Mouse (Mus musculus) spleen, adult 2 months (tissue): ENCODE measurements around the gene Ptpn13. TPM values are rescaled to one million over a fixed set of nuclear protein-coding genes. Genes with fewer than 3 reads are reported as not detected.

Experiments
- DNase-seq, 2 experiments: peaks; one replicate each; pipeline versions ENCODE4 v3.0.0 to v3.0.0-alpha.2; 2012 to 2021; ENCODE audit warnings: low spot score in 2 of 2, low read depth in 1 of 2
- H3K27ac ChIP-seq: fragments of 200-500 bp; 2 replicates; pipeline ENCODE4 v1.5.1; 2012; ENCODE audit warnings: low read length, inconsistent platforms; ENCODE audit not compliant: insufficient read depth
- H3K27me3 ChIP-seq: fragments of 200-500 bp; 2 replicates; pipeline ENCODE4 v1.6.1; 2012; ENCODE audit warnings: mild to moderate bottlenecking, moderate library complexity, low read length, inconsistent platforms; ENCODE audit not compliant: control insufficient read depth, insufficient read depth
- H3K36me3 ChIP-seq: fragments of 200-500 bp; 2 replicates; pipeline ENCODE4 v1.6.1; 2012; ENCODE audit warnings: mild to moderate bottlenecking, low read length, inconsistent platforms; ENCODE audit not compliant: control insufficient read depth, insufficient read depth
- H3K4me1 ChIP-seq: fragments of 200-500 bp; 2 replicates; pipeline ENCODE4 v1.6.1; 2011; ENCODE audit warnings: inconsistent platforms; ENCODE audit not compliant: control insufficient read depth, insufficient read depth, insufficient read length
- H3K4me3 ChIP-seq: fragments of 200-500 bp; 2 replicates; pipeline ENCODE4 v1.5.1; 2011; ENCODE audit warnings: mild to moderate bottlenecking, inconsistent platforms; ENCODE audit not compliant: insufficient read depth, insufficient read length; ENCODE audit errors: extremely low read depth
- CTCF ChIP-seq: fragments of 200-500 bp; IDR thresholded peaks from 2 replicates; pipeline ENCODE4 v1.5.1; 2011; ENCODE audit warnings: mild to moderate bottlenecking, inconsistent platforms; ENCODE audit not compliant: insufficient read depth, insufficient read length, insufficient replicate concordance; ENCODE audit errors: extremely low read depth
- POLR2A ChIP-seq: fragments of 200-500 bp; IDR thresholded peaks from 2 replicates; pipeline ENCODE4 v1.6.1; 2011; ENCODE audit warnings: low read depth, low read length, inconsistent platforms
- WGBS: fragments of 180-500 bp; shearing (Covaris S2); methylation state at CpG from one replicate; pipeline ENCODE4 v1.1.7; 2018; 5-methylcytosine and 5-hydroxymethylcytosine counted together
- polyA plus RNA-seq: library from polyadenylated mRNA; depleted of rRNA; stranded (reverse); fragments of >200 nt; gene quantifications from 2 replicates; pipeline ENCODE4 v1.2.3, GENCODE M21; 2012

Gene Ptpn13
- polyA plus RNA-seq, 1 experiment = 1.8 TPM

- H3K27me3 ChIP-seq = no peaks in the 10 kb centered on the region
- no peak overlapping the region for H3K27ac ChIP-seq
- no peaks in the 10 kb centered on the region for H3K4me1 ChIP-seq
- no peak for DNase-seq
- no peak for TF ChIP-seq CTCF
- 84% methylated on average over 5 of the region's 5 CpGs for WGBS
- H3K36me3 ChIP-seq = no peaks in the 10 kb centered on the region
- no peak overlapping the region for H3K4me3 ChIP-seq
Measured at GRCm38 (mm10) chr5:103491788-103492187, 66.8 kb downstream of the Ptpn13 start.

- 95% methylated on average over 5 of the region's 5 CpGs for WGBS
- no peak for DNase-seq
Measured at GRCm38 (mm10) chr5:103497061-103497460, 72.1 kb downstream of the Ptpn13 start.

DNA sequence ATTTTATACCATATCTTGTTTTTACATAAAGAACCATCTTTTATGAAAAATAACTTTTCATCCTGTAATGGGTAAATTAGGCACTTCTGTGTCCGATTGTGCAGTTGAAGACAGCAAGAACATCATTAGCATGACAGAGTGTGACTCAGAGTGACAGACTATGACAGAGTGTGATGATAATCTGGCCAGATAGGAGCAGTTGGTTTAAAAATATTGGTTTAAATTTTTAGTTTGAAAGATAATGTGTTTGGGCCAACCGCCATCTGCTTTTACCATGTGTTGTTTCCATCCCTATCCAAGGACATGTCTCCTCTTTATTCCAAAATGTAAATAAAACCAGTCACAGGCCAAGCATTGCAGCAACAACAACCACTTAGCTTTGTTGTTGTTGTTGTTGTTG is 72.5 kb downstream of the Ptpn13 start:
- 95% methylated on average over 2 of the region's 2 CpGs for WGBS
- TF ChIP-seq POLR2A (no peak), CTCF (no peak)
- no peak overlapping the region for H3K4me3 ChIP-seq
- H3K27ac ChIP-seq = no peak overlapping the region
- H3K27me3 ChIP-seq = no peaks in the 10 kb centered on the region
- no peaks in the 10 kb centered on the region for H3K36me3 ChIP-seq
- no peak for DNase-seq
- no peaks in the 10 kb centered on the region for H3K4me1 ChIP-seq

More at GRCm38 (mm10) chr5:103497061-103497460, 72.1 kb downstream of the Ptpn13 start:
- no peak overlapping the region for H3K4me3 ChIP-seq
- TF ChIP-seq CTCF (no peak), POLR2A (no peak)
- H3K27ac ChIP-seq = no peak overlapping the region
- no peaks in the 10 kb centered on the region for H3K27me3 ChIP-seq
- H3K4me1 ChIP-seq = no peaks in the 10 kb centered on the region
- H3K36me3 ChIP-seq = no peaks in the 10 kb centered on the region

GRCm38 (mm10) chr5:103499305-103499704 is 74.3 kb downstream of the Ptpn13 start:
- Histone ChIP-seq H3K27ac (no peak overlapping the region), H3K4me3 (no peak overlapping the region), H3K27me3 (no peaks in the 10 kb centered on the region), H3K36me3 (no peaks in the 10 kb centered on the region), H3K4me1 (no peaks in the 10 kb centered on the region)
- no peak for TF ChIP-seq POLR2A
- TF ChIP-seq CTCF = no peak
- 44% methylated on average over 6 of the region's 6 CpGs for WGBS
- DNase-seq = no peak

- Histone ChIP-seq H3K4me3 (no peak overlapping the region), H3K36me3 (no peaks in the 10 kb centered on the region), H3K27ac (no peak overlapping the region), H3K4me1 (no peaks in the 10 kb centered on the region), H3K27me3 (no peaks in the 10 kb centered on the region)
- DNase-seq = no peak
- TF ChIP-seq CTCF (no peak), POLR2A (no peak)
- 90% methylated on average over 9 of the region's 9 CpGs for WGBS
Measured at GRCm38 (mm10) chr5:103501076-103501475, 76.1 kb downstream of the Ptpn13 start.

GRCm38 (mm10) chr5:103501839-103502238 is 76.8 kb downstream of the Ptpn13 start:
- no peaks in the 10 kb centered on the region for H3K4me1 ChIP-seq
- H3K27ac ChIP-seq = no peak overlapping the region
- H3K27me3 ChIP-seq = no peaks in the 10 kb centered on the region
- WGBS = 96% methylated on average over 6 of the region's 6 CpGs
- no peak for DNase-seq
- H3K36me3 ChIP-seq = no peaks in the 10 kb centered on the region
- TF ChIP-seq POLR2A (no peak), CTCF (no peak)
- H3K4me3 ChIP-seq = no peak overlapping the region

DNA sequence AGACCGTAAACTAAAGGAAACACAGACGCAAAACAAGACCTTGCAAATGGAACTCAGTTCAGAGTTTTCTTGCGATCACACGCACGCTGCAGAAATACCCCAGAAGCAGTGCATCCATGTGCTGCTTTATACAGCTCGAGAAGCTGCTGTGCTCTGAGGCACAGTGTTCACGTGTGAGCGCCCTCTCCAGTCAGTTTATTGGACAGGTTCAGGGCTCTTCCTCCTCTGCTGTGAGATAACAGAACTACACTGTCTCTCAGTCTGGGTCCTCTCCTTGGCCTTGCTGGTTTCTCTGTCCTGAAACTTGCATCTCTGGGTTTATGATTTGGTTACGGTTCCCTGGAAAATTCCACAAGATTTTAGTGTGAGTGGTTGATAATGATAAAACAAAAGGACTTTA is 88.2 kb downstream of the Ptpn13 start:
- H3K4me1 ChIP-seq = no peaks in the 10 kb centered on the region
- WGBS = 79% methylated on average over 9 of the region's 9 CpGs
- H3K27ac ChIP-seq = no peak overlapping the region
- no peak overlapping the region for H3K4me3 ChIP-seq
- no peaks in the 10 kb centered on the region for H3K36me3 ChIP-seq
- TF ChIP-seq POLR2A (no peak), CTCF (no peak)
- DNase-seq = no peak
- no peaks in the 10 kb centered on the region for H3K27me3 ChIP-seq

DNA sequence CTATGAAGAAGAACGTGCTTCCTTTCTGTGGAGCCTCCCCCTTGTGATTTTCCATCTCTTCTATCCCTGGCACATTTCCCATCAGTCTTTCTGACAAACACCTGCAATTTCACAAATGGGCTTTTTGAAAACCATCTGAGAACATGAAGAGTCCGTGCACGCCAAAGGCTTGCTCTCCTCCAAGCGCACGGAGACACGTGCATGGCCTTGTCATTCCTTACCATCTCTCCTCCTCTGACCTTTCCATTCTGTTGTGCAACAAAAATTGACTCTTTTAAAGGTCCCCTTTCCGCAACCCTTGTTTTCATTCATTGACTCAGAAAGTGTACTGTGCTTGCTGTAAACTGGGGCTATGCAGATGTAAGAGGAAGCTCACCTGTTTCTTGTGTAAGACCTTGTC is 89.4 kb downstream of the Ptpn13 start:
- Histone ChIP-seq H3K4me1 (no peaks in the 10 kb centered on the region), H3K27ac (no peak overlapping the region), H3K27me3 (no peaks in the 10 kb centered on the region), H3K36me3 (no peaks in the 10 kb centered on the region), H3K4me3 (no peak overlapping the region)
- WGBS = 92% methylated on average over 7 of the region's 7 CpGs
- no peak for DNase-seq
- TF ChIP-seq CTCF (no peak), POLR2A (no peak)
